16 mouse cellular contexts compared by ENCODE assay signal in the genomic region with DNA sequence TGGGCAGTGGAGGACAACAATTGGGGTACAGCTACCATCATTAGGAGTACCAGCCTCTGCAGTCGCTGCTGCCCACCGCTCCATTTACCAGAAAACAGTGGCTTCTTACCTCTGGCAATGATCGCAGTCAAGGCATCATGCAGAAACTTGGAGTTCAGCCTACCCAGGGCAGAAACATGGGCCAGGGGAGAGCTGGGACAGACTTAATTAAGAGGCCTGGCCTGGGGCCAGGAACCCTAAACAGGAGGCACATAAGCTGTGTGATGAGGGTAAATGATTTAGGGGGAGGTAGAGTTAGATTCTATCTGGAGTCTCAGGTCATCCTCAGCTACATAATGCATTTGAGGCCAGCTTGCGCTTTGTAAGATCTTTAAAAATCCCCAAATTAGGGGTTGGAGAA. TPM values are rescaled to one million over a fixed set of nuclear protein-coding genes. Genes with fewer than 3 reads are reported as not detected.
DNase-seq lines count a peak whose midpoint lies in the region; ATAC-seq and TF ChIP-seq lines count a peak whose summit lies in the region.
"Had no signal": no experiment of that assay in that cellular context is flagged by ENCODE, and none has a peak within 500 bp of the region (broad histone marks: within the 10 kb centered on the region; RNA-seq: fewer than 3 reads in every experiment).

No protein-coding gene starts in this region.

- H3K27me3 ChIP-seq in intestine, embryonic 15.5 days (replicated peaks) = no peaks in the 10 kb centered on the region
- no peaks in the 10 kb centered on the region for H3K27me3 ChIP-seq in intestine, postnatal 0 days (replicated peaks; ENCODE audit: control insufficient read depth, insufficient read depth, low read length)
- no peaks in the 10 kb centered on the region for H3K27me3 ChIP-seq in forebrain, embryonic 16.5 days (replicated peaks; ENCODE audit: control insufficient read depth, insufficient read depth, low read length)
- H3K27me3 ChIP-seq in kidney, adult 2 months (replicated peaks; ENCODE audit: control insufficient read depth, insufficient read depth, low read length) = no peaks in the 10 kb centered on the region
- H3K27me3 ChIP-seq: hindbrain, embryonic 15.5 days; lung, embryonic 15.5 days had no signal

- no peak overlapping the region for H3K9ac ChIP-seq in intestine, embryonic 15.5 days
- no peak overlapping the region for H3K9ac ChIP-seq in intestine, postnatal 0 days (ENCODE audit: low read depth, low read length)
- H3K9ac ChIP-seq in forebrain, embryonic 16.5 days (replicated peaks; ENCODE audit: low read depth, low read length) = no peak overlapping the region
- H3K9ac ChIP-seq: hindbrain, embryonic 15.5 days; lung, embryonic 15.5 days had no signal

- peak; percentile 94 for DNase-seq in heart, adult 11 months
- DNase-seq in heart, postnatal 25 days (ENCODE audit: low spot score) = no peak
- DNase-seq in cerebellum, postnatal 10 days = peak; percentile 91 to 93
- DNase-seq in urinary bladder, postnatal 25 days (ENCODE audit: low spot score) = no peak
- DNase-seq in kidney, adult 2 months = no peak
- DNase-seq: adrenal gland, postnatal 36 days; gastrocnemius, postnatal 10 days; layer of hippocampus, adult 9-11 months; right cerebral cortex, postnatal 4 days had no signal

- peaks cover 24% of the 10 kb centered on the region for H3K36me3 ChIP-seq in intestine, embryonic 15.5 days
- H3K36me3 ChIP-seq in intestine, postnatal 0 days (ENCODE audit: control insufficient read depth, insufficient read depth) = peaks cover 45% of the 10 kb centered on the region
- H3K36me3 ChIP-seq in forebrain, embryonic 16.5 days (ENCODE audit: control insufficient read depth, insufficient read depth) = peaks cover 11% of the 10 kb centered on the region
- H3K36me3 ChIP-seq in kidney, adult 2 months (ENCODE audit: control insufficient read depth, insufficient read depth, low read length) = no peaks in the 10 kb centered on the region

- intact Hi-C loops in heart, postnatal 25 days (cut with DNase I) = no loop called here

- 0 out of 2 replicates have a peak overlapping the region, but pooled peaks have one; percentile 77 for H3K27ac ChIP-seq in intestine, embryonic 15.5 days
- no peak overlapping the region for H3K27ac ChIP-seq in intestine, postnatal 0 days (ENCODE audit: low read depth, low read length)
- peak overlapping the region; percentile 23; the same call in 1 of the 2 replicates for H3K27ac ChIP-seq in forebrain, embryonic 16.5 days (ENCODE audit: low read length)
- H3K27ac ChIP-seq in kidney, adult 2 months (ENCODE audit: insufficient read depth, low read depth, low read length) = no peak overlapping the region
- H3K27ac ChIP-seq: hindbrain, embryonic 15.5 days; lung, embryonic 15.5 days had no signal

- ATAC-seq in intestine, embryonic 15.5 days = no peak
- ATAC-seq in intestine, postnatal 0 days = no peak
- no peak for ATAC-seq in forebrain, embryonic 16.5 days
- ATAC-seq: CD4-positive, CD25-positive, alpha-beta regulatory T cell, adult 4 months had no signal

- TF ChIP-seq CTCF in intestine, postnatal 0 days (IDR thresholded peaks at IDR 0.05; ENCODE audit: low read depth) = no peak
- no peak for TF ChIP-seq CTCF in kidney, adult 2 months (conservative IDR thresholded peaks at IDR 0.05; ENCODE audit: insufficient read depth, insufficient read length, low read depth, low read length)

- no peaks in the 10 kb centered on the region for H3K9me3 ChIP-seq in intestine, embryonic 15.5 days
- H3K9me3 ChIP-seq in intestine, postnatal 0 days (ENCODE audit: control insufficient read depth) = no peaks in the 10 kb centered on the region
- H3K9me3 ChIP-seq in forebrain, embryonic 16.5 days (ENCODE audit: control insufficient read depth, low read length) = no peaks in the 10 kb centered on the region
- H3K9me3 ChIP-seq: hindbrain, embryonic 15.5 days; lung, embryonic 15.5 days had no signal

- peaks cover 21% of the 10 kb centered on the region for H3K4me1 ChIP-seq in intestine, embryonic 15.5 days (replicated peaks)
- H3K4me1 ChIP-seq in intestine, postnatal 0 days (replicated peaks; ENCODE audit: control insufficient read depth, insufficient read depth, low read length) = peaks cover 2% of the 10 kb centered on the region; the same call in 1 of the 2 replicates
- peaks cover 18% of the 10 kb centered on the region for H3K4me1 ChIP-seq in forebrain, embryonic 16.5 days (replicated peaks; ENCODE audit: control insufficient read depth, insufficient read depth, low read length)
- H3K4me1 ChIP-seq in kidney, adult 2 months (ENCODE audit: control insufficient read depth, insufficient read depth, low read length) = peaks cover 8% of the 10 kb centered on the region; the same call in 1 of the 2 replicates

- no peak overlapping the region for H3K4me2 ChIP-seq in intestine, embryonic 15.5 days (replicated peaks)
- no peak overlapping the region for H3K4me2 ChIP-seq in intestine, postnatal 0 days (replicated peaks; ENCODE audit: low read depth)
- H3K4me2 ChIP-seq in forebrain, embryonic 16.5 days (ENCODE audit: low read length) = no peak overlapping the region
- H3K4me2 ChIP-seq: hindbrain, embryonic 15.5 days; liver, embryonic 11.5 days; lung, embryonic 15.5 days had no signal

- no peak for TF ChIP-seq POLR2A in kidney, adult 2 months (IDR thresholded peaks at IDR 0.05; ENCODE audit: low read depth, low read length)

- H3K4me3 ChIP-seq in intestine, embryonic 15.5 days (replicated peaks) = no peak overlapping the region
- no peak overlapping the region for H3K4me3 ChIP-seq in intestine, postnatal 0 days (ENCODE audit: low read depth, low read length)
- H3K4me3 ChIP-seq in forebrain, embryonic 16.5 days (replicated peaks; ENCODE audit: low read length) = no peak overlapping the region
- H3K4me3 ChIP-seq in kidney, adult 2 months (ENCODE audit: insufficient read depth, low read depth, low read length) = no peak overlapping the region
- H3K4me3 ChIP-seq: hindbrain, embryonic 15.5 days; lung, embryonic 15.5 days had no signal

- WGBS in intestine, embryonic 15.5 days = 94% methylated on average over 4 of the region's 4 CpGs
- 93% methylated on average over 4 of the region's 4 CpGs for WGBS in intestine, postnatal 0 days
- WGBS in forebrain, embryonic 16.5 days = 62% methylated on average over 4 of the region's 4 CpGs
- WGBS in kidney, adult 2 months = 92% methylated on average over 4 of the region's 4 CpGs

RNA-seq across cellular contexts. Expression of a gene that starts 3.4 kb away (rescaled TPM):
- 100 to 1,000 TPM; 160 to 162 TPM for total RNA-seq in heart, postnatal 25 days (2021)
- 50.2 and 55.8 TPM in 2 replicates for polyA plus RNA-seq in intestine, embryonic 15.5 days (2015; fragmentation: Nextera tagmentation; extraction: Ambion mirVana)
- 22.8 and 27.5 TPM in 2 replicates for polyA plus RNA-seq in intestine, postnatal 0 days (2015; fragmentation: Nextera tagmentation; extraction: Ambion mirVana)
- 57.5 and 73.7 TPM in 2 replicates for polyA plus RNA-seq in forebrain, embryonic 16.5 days (2015; fragmentation: Nextera tagmentation; extraction: Ambion mirVana)
- 62.4 and 70.4 TPM in 2 replicates for polyA plus RNA-seq in kidney, adult 2 months (2012; rRNA removed)

RNA-seq across cellular contexts. Expression of a gene that starts 11.6 kb away (rescaled TPM):
- 10 to 100 TPM; 24.6 to 24.8 TPM for total RNA-seq in heart, postnatal 25 days (2021)
- 83.9 and 84.5 TPM in 2 replicates for polyA plus RNA-seq in intestine, embryonic 15.5 days (2015; fragmentation: Nextera tagmentation; extraction: Ambion mirVana)
- 90.2 and 92.3 TPM in 2 replicates for polyA plus RNA-seq in intestine, postnatal 0 days (2015; fragmentation: Nextera tagmentation; extraction: Ambion mirVana)
- polyA plus RNA-seq in forebrain, embryonic 16.5 days (2015; fragmentation: Nextera tagmentation; extraction: Ambion mirVana) = 54.0 and 56.0 TPM in 2 replicates
- polyA plus RNA-seq in kidney, adult 2 months (2012; rRNA removed) = 166 and 187 TPM in 2 replicates

RNA-seq across cellular contexts. Expression of a gene that starts 11.9 kb away (rescaled TPM):
- total RNA-seq in heart, postnatal 25 days (2021) = 1 to 10 TPM; 6.7 to 9.3 TPM
- 17.2 and 18.2 TPM in 2 replicates for polyA plus RNA-seq in intestine, embryonic 15.5 days (2015; fragmentation: Nextera tagmentation; extraction: Ambion mirVana)
- polyA plus RNA-seq in intestine, postnatal 0 days (2015; fragmentation: Nextera tagmentation; extraction: Ambion mirVana) = 6.9 and 7.8 TPM in 2 replicates
- polyA plus RNA-seq in forebrain, embryonic 16.5 days (2015; fragmentation: Nextera tagmentation; extraction: Ambion mirVana) = 25.2 and 26.6 TPM in 2 replicates
- polyA plus RNA-seq in kidney, adult 2 months (2012; rRNA removed) = 6.2 and 12.2 TPM in 2 replicates

RNA-seq across cellular contexts. Expression of a gene that starts 28.1 kb away (rescaled TPM):
- total RNA-seq in heart, postnatal 25 days (2021) = 1,000 to 10,000 TPM; 2,545 to 2,748 TPM
- 844 and 895 TPM in 2 replicates for polyA plus RNA-seq in intestine, embryonic 15.5 days (2015; fragmentation: Nextera tagmentation; extraction: Ambion mirVana)
- polyA plus RNA-seq in intestine, postnatal 0 days (2015; fragmentation: Nextera tagmentation; extraction: Ambion mirVana) = 1,449 and 1,523 TPM in 2 replicates
- 720 and 756 TPM in 2 replicates for polyA plus RNA-seq in forebrain, embryonic 16.5 days (2015; fragmentation: Nextera tagmentation; extraction: Ambion mirVana)
- polyA plus RNA-seq in kidney, adult 2 months (2012; rRNA removed) = 757 and 763 TPM in 2 replicates

RNA-seq across cellular contexts. Expression of a gene that starts 40.1 kb away (rescaled TPM):
- 1 to 10 TPM; 6.8 to 8.9 TPM for total RNA-seq in heart, postnatal 25 days (2021)
- 16.3 and 20.4 TPM in 2 replicates for polyA plus RNA-seq in intestine, embryonic 15.5 days (2015; fragmentation: Nextera tagmentation; extraction: Ambion mirVana)
- polyA plus RNA-seq in intestine, postnatal 0 days (2015; fragmentation: Nextera tagmentation; extraction: Ambion mirVana) = 8.3 and 10.3 TPM in 2 replicates
- 27.2 and 43.3 TPM in 2 replicates for polyA plus RNA-seq in forebrain, embryonic 16.5 days (2015; fragmentation: Nextera tagmentation; extraction: Ambion mirVana)
- polyA plus RNA-seq in kidney, adult 2 months (2012; rRNA removed) = 26.2 and 26.9 TPM in 2 replicates

Comparison
In these comparisons a context has a peak if more than half of its experiments do, and no peak if none do; other contexts are left out.
1. DNase-seq: peak in heart, adult 11 months (single experiment) and cerebellum, postnatal 10 days (2 of 2); none in heart, postnatal 25 days (single experiment), urinary bladder, postnatal 25 days (single experiment) and kidney, adult 2 months (single experiment).
2. H3K27ac ChIP-seq: peak in intestine, embryonic 15.5 days (single experiment) and forebrain, embryonic 16.5 days (single experiment); none in intestine, postnatal 0 days (single experiment) and kidney, adult 2 months (single experiment).